Mouse (Mus musculus) lung, adult 2 months (tissue): Measurements from ENCODE around the gene Poln. TPM values are rescaled to one million over a fixed set of nuclear protein-coding genes. Genes with fewer than 3 reads are reported as not detected.

Experiments used
- DNase-seq: peaks from one replicate; pipeline ENCODE4 v3.0.0; 2022
- H3K4me1 ChIP-seq: fragments of 200-500 bp; 2 replicates; pipeline ENCODE4 v1.6.1; 2011; ENCODE audit warnings: low read length; ENCODE audit not compliant: control insufficient read depth, insufficient read depth
- H3K4me3 ChIP-seq: fragments of 200-500 bp; replicated peaks from 2 replicates; pipeline ENCODE3; 2011; ENCODE audit warnings: low read depth, mild to moderate bottlenecking, control low read depth, low read length; ENCODE audit errors: extremely low read depth
- CTCF ChIP-seq: fragments of 200-500 bp; IDR thresholded peaks from 2 replicates; pipeline ENCODE4 v1.5.1; 2011; ENCODE audit warnings: mild to moderate bottlenecking, low read length, control low read depth; ENCODE audit not compliant: insufficient read depth
- POLR2A ChIP-seq: fragments of 200-500 bp; IDR thresholded peaks from 2 replicates; pipeline ENCODE4 v1.6.1; 2011; ENCODE audit warnings: low read depth, mild to moderate bottlenecking, control low read depth, low read length, borderline replicate concordance; ENCODE audit errors: extremely low read depth
- WGBS: fragments of 180-500 bp; shearing (Covaris S2); methylation state at CpG from one replicate; pipeline ENCODE4 v1.1.7; 2018; 5-methylcytosine and 5-hydroxymethylcytosine counted together
- polyA plus RNA-seq: library from polyadenylated mRNA; depleted of rRNA; stranded (reverse); fragments of >200 nt; gene quantifications from 2 replicates; pipeline ENCODE4 v1.2.3, GENCODE M21; 2012; rRNA removed

Poln gene
- polyA plus RNA-seq, 1 experiment: 0.77 TPM

DNA sequence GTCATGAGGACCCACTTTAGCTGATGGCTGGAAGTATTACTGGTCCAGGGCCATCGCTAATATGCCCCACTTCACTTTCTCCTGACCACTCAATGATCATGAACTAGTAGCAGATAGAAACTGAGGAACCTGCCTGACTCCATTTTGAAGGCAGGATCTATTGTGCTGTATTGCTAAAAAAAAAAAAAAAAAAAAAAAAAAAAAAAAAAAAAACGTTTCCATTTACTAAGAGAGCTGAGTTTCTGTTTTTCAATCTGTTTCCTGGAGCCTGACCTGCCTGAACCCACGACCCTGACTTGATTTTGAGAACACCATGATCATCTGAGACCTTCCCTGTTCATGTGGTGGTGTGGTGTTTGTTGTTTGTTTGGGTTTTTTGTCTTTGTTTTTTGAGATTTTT lies 193.0 kb downstream of the Poln start:
- WGBS: 34% methylated on average over 3 of the region's 3 CpGs
- DNase-seq: no peak

DNA sequence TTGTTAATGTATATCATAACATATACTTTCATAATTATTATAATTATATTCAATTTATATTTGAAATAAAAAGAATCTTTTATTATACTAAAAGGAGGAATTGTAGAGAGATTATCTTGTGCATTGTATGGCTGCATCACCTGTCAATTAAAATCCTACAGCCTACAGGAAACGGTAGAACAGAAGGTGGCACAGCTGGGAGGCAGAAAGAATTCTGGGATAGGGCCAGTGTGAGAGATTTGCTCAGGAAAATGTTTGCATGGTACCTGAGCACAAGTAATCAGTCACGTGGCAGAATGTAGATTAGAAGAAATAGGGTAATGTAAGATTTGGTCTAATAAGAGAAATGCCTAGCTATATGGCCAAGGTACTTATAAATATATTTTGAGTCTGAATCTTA lies 194.5 kb downstream of the Poln start:
- TF ChIP-seq POLR2A (no peak), CTCF (no peak)
- H3K4me3 ChIP-seq: no peak overlapping the region
- 56% methylated on average over 2 of the region's 2 CpGs for WGBS
- no peak for DNase-seq
- H3K4me1 ChIP-seq: no peaks in the 10 kb centered on the region

More for the DNA sequence above, 193.0 kb downstream of the Poln start:
- TF ChIP-seq CTCF (no peak), POLR2A (no peak)
- Histone ChIP-seq H3K4me3 (no peak overlapping the region), H3K4me1 (no peaks in the 10 kb centered on the region)

DNA sequence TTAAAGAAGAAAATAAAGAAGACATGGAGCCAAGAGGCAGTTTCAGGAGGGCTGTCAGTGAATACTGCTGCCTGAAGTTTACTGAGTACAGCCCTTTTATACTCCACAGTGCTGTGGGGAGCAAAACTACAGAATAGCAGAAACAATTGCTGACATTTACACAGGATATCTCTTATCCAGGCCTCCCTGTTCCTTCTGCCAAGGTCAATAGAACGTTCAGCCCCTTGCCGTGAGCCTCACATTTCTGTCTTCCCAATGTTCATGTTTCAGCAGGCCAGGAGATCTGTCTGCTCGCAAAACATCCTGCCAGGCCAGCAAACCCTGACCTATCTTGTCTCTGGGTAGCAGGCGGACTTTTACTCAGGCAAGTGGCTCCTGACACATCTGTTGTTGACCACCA lies 209.9 kb downstream of the Poln start:
- 70% methylated on average over 4 of the region's 4 CpGs for WGBS
- DNase-seq: no peak
- no peak for TF ChIP-seq POLR2A
- TF ChIP-seq CTCF: no peak
- Histone ChIP-seq H3K4me3 (no peak overlapping the region), H3K4me1 (no peaks in the 10 kb centered on the region)

Other genes starting within 250 kb of the Poln start
- 28.1 and 34.1 TPM in 2 replicates for gene Nelfa, start 233.0 kb downstream of the Poln start, polyA plus RNA-seq
- 21.2 and 28.6 TPM in 2 replicates for gene Gm1673, start 186.0 kb downstream of the Poln start, polyA plus RNA-seq
- gene Nat8l, start 173.5 kb downstream of the Poln start, polyA plus RNA-seq: 2.9 and 4.3 TPM in 2 replicates
- 0.46 and 0.49 TPM in 2 replicates for gene Haus3, start 79 bp upstream of the Poln start, polyA plus RNA-seq
- gene Mxd4, start 18.3 kb upstream of the Poln start, polyA plus RNA-seq: 318 and 340 TPM in 2 replicates
- gene Zfyve28, start 119.0 kb upstream of the Poln start, polyA plus RNA-seq: 4.5 and 6.4 TPM in 2 replicates
- gene Cfap99, start 119.2 kb upstream of the Poln start, polyA plus RNA-seq: 1.3 and 1.8 TPM in 2 replicates
- gene Rnf4, start 166.8 kb upstream of the Poln start, polyA plus RNA-seq: 39.7 and 57.4 TPM in 2 replicates
- gene Fam193a, start 200.5 kb upstream of the Poln start, polyA plus RNA-seq: 38.6 and 45.8 TPM in 2 replicates